Mouse (Mus musculus): Measurements from ENCODE around the gene Asic2.

DNA sequence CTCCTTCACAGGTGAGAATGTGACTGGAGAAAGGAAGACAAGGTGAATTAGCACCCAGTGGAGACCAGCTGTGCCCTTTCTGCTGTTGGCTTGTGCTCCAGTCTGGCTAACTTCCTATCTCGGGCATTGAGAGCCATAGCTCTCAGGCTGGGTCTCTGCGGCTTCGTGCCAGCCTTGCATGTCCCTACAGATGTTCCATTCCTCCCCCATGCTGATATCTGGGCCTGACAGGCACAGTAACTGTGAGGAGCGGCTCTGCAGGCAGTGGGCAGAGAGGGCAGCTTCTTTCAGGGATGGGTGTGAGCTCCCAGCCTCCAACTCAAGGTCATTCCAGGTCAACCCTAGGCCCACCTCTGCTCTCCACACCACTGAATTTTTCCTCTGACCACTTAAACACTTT is 31.2 kb upstream of the Asic2 start:
- TF ChIP-seq CTCF (IDR thresholded peaks at IDR 0.05; ENCODE audit: borderline replicate concordance, insufficient read depth, low read length) (no peak), POLR2A (IDR thresholded peaks at IDR 0.05; ENCODE audit: low read depth, low read length) (no peak)

Measured in embryonic fibroblast, embryonic 13.5 days (primary cell).